Mouse (Mus musculus): ENCODE measurements at regions not wholly inside any gene's neighbourhood (a gene's known extent, or its start where the extent isn't known, plus 50 kb on each side); places are given as distances from the start of the nearest gene placed in this dataset.

DNA sequence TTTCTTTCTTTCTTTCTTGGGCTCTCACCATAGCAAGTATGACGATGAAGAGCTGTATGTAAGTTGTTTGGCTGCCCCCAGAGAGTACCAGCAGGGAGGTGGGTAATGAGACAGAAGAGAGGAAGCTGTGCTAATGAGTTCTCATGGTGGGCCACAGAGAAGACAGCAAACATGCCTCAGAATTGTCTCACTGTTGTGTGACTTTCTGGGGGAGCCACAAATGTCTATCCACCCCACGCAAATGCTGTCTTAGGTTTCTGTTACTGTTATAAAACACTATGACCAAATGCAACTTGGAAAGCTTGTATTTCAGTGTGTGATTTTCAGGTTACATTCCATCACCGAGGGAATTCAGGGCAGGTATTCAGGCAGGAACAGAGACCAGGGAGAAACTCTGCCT is 131.0 kb downstream of the Rsl24d1 start:
- no peak for TF ChIP-seq CTCF (IDR thresholded peaks at IDR 0.05 in 2 of 3, conservative IDR thresholded peaks at IDR 0.05 in 1 of 3; ENCODE audit: control insufficient read depth in 1 of 3, insufficient read depth in 1 of 3, low read depth in 2 of 3, low read length in 3 of 3, poor library complexity in 1 of 3, severe bottlenecking in 1 of 3)
- TF ChIP-seq HCFC1 (IDR thresholded peaks at IDR 0.05; ENCODE audit: low read depth, low read length) = no peak
- TF ChIP-seq MAFK (IDR thresholded peaks at IDR 0.05; ENCODE audit: borderline replicate concordance, low read depth, low read length) = no peak
- no peak for TF ChIP-seq GATA1 (IDR thresholded peaks at IDR 0.05; ENCODE audit: low read depth, low read length)
- no peak for TF ChIP-seq ZC3H11A (IDR thresholded peaks at IDR 0.05; ENCODE audit: low read depth, low read length)
- no peak for TF ChIP-seq RAD21 (IDR thresholded peaks at IDR 0.05; ENCODE audit: low read depth, low read length)
- no peak for TF ChIP-seq POLR2A (IDR thresholded peaks at IDR 0.05; ENCODE audit: control insufficient read depth in 1 of 2, insufficient read depth in 1 of 2, low read depth in 1 of 2, low read length in 2 of 2, poor library complexity in 1 of 2)
- no peak for TF ChIP-seq USF2 (IDR thresholded peaks at IDR 0.05; ENCODE audit: borderline replicate concordance in 1 of 2, insufficient read depth in 1 of 2, low read depth in 1 of 2, low read length in 2 of 2)
- TF ChIP-seq ELF1 (IDR thresholded peaks at IDR 0.05; ENCODE audit: low read depth, low read length) = no peak

All from MEL (cell line).